Mouse (Mus musculus) ES-E14 (cell line): ENCODE measurements at regions not wholly inside any gene's neighbourhood (a gene's known extent, or its start where the extent isn't known, plus 50 kb on each side); places are given as distances from the start of the nearest gene placed in this dataset.

ENCODE experiments used
- DNase-seq: peaks from one replicate; pipeline ENCODE4 v3.0.0-alpha.2; 2013; ENCODE audit warnings: low read depth, low spot score
- H3K27ac ChIP-seq: 2 replicates; pipeline ENCODE4 v1.5.1; 2012; ENCODE audit warnings: low read depth, mild to moderate bottlenecking, low read length, moderate library complexity, mixed read lengths; ENCODE audit not compliant: poor library complexity, insufficient read depth, severe bottlenecking
- H3K36me3 ChIP-seq: 2 replicates; pipeline ENCODE4 v1.6.1; 2012; ENCODE audit warnings: mild to moderate bottlenecking, low read length, moderate library complexity, mixed read lengths; ENCODE audit not compliant: control insufficient read depth, poor library complexity, insufficient read depth, severe bottlenecking
- H3K4me1 ChIP-seq, 2 experiments: fragments of 150-350 bp in 1 of 2; sonication (generic) in 1 of 2; 2 replicates each; pipeline ENCODE4 v1.6.1; 2012; ENCODE audit warnings: low read length in 2 of 2, mild to moderate bottlenecking in 1 of 2, mixed read lengths in 1 of 2; ENCODE audit not compliant: control insufficient read depth in 2 of 2, insufficient read depth in 2 of 2, poor library complexity in 1 of 2
- H3K4me3 ChIP-seq, 2 experiments: fragments of 150-350 bp in 1 of 2; sonication (generic) in 1 of 2; 2 replicates each; pipeline ENCODE4 v1.5.1; 2012; ENCODE audit warnings: low read length in 2 of 2, low read depth in 1 of 2, mild to moderate bottlenecking in 1 of 2, mixed read lengths in 1 of 2; ENCODE audit not compliant: insufficient read depth in 1 of 2, poor library complexity in 1 of 2, severe bottlenecking in 1 of 2
- H3K9ac ChIP-seq: 2 replicates; pipeline ENCODE4 v1.6.1; 2012; ENCODE audit warnings: low read depth, mild to moderate bottlenecking, low read length, mixed read lengths; ENCODE audit not compliant: poor library complexity, insufficient read depth, severe bottlenecking
- H3K9me3 ChIP-seq: fragments of 150-350 bp; sonication (generic); 2 replicates; pipeline ENCODE4 v1.6.1; 2012; ENCODE audit warnings: low read depth, mild to moderate bottlenecking, low read length; ENCODE audit not compliant: control insufficient read depth, insufficient read depth
- CHD2 ChIP-seq: IDR thresholded peaks from 2 replicates; pipeline ENCODE4 v1.6.1; 2014; ENCODE audit warnings: mild to moderate bottlenecking, low read depth, low read length, inconsistent platforms
- HCFC1 ChIP-seq: IDR thresholded peaks from 2 replicates; pipeline ENCODE4 v1.6.1; 2012; ENCODE audit warnings: low read length, inconsistent platforms, borderline replicate concordance; ENCODE audit not compliant: insufficient read depth
- MAFK ChIP-seq: IDR thresholded peaks from 2 replicates; pipeline ENCODE4 v1.6.1; 2014; ENCODE audit warnings: mild to moderate bottlenecking, low read depth, low read length, inconsistent platforms; ENCODE audit not compliant: insufficient read depth
- ZC3H11A ChIP-seq: IDR thresholded peaks from 2 replicates; pipeline ENCODE4 v1.6.1; 2012; ENCODE audit warnings: low read depth, mild to moderate bottlenecking, inconsistent platforms, low read length, borderline replicate concordance
- ZNF384 ChIP-seq: IDR thresholded peaks from 2 replicates; pipeline ENCODE4 v1.6.1; 2012; ENCODE audit warnings: low read depth, low read length, inconsistent platforms
- in situ Hi-C, 2 experiments: fragments of 600-800 bp; cut with MboI; formaldehyde crosslinking; loops; one replicate each; pipeline ENCODE4 v1.15.1; 2025; ENCODE audit warnings: low sequenced_read_pairs in 2 of 2, inconsistent platforms in 1 of 2; ENCODE audit not compliant: unreplicated experiment in 2 of 2

- H3K4me3 ChIP-seq: no peak overlapping the region
- H3K27ac ChIP-seq: no peak overlapping the region
- H3K9ac ChIP-seq: no peak overlapping the region
- no peak for TF ChIP-seq ZC3H11A
- no peak for TF ChIP-seq CHD2
- TF ChIP-seq HCFC1: no peak
- TF ChIP-seq ZNF384: no peak
- no peak for TF ChIP-seq MAFK
- no peaks in the 10 kb centered on the region for H3K4me1 ChIP-seq
- in situ Hi-C loops: no loop called here
- H3K36me3 ChIP-seq: no peaks in the 10 kb centered on the region
- no peak for DNase-seq
- no peaks in the 10 kb centered on the region for H3K9me3 ChIP-seq
Measured at GRCm38 (mm10) chr13:101568985-101569631, 198.9 kb downstream of the Pik3r1 start.

- in situ Hi-C loops: no loop called here
- Histone ChIP-seq H3K4me3 (no peak overlapping the region), H3K9me3 (no peaks in the 10 kb centered on the region), H3K4me1 (no peaks in the 10 kb centered on the region), H3K27ac (no peak overlapping the region), H3K36me3 (no peaks in the 10 kb centered on the region), H3K9ac (no peak overlapping the region)
- DNase-seq: no peak
- TF ChIP-seq ZNF384: no peak
- TF ChIP-seq HCFC1: no peak
- no peak for TF ChIP-seq ZC3H11A
- no peak for TF ChIP-seq MAFK
- TF ChIP-seq CHD2: no peak
Measured at GRCm38 (mm10) chr13:101565323-101565722, 202.7 kb downstream of the Pik3r1 start.

- Histone ChIP-seq H3K36me3 (no peaks in the 10 kb centered on the region), H3K9me3 (no peaks in the 10 kb centered on the region), H3K4me1 (no peaks in the 10 kb centered on the region), H3K9ac (no peak overlapping the region), H3K27ac (no peak overlapping the region), H3K4me3 (no peak overlapping the region)
- no peak for DNase-seq
- TF ChIP-seq HCFC1 (no peak), ZNF384 (no peak), MAFK (no peak), ZC3H11A (no peak), CHD2 (no peak)
- in situ Hi-C loops: no loop called here
Measured at GRCm38 (mm10) chr13:101555371-101555874, 212.6 kb downstream of the Pik3r1 start.

- DNase-seq: no peak
- Histone ChIP-seq H3K4me3 (no peak overlapping the region), H3K4me1 (no peaks in the 10 kb centered on the region), H3K9ac (no peak overlapping the region), H3K27ac (no peak overlapping the region), H3K36me3 (no peaks in the 10 kb centered on the region), H3K9me3 (no peaks in the 10 kb centered on the region)
- TF ChIP-seq ZC3H11A: no peak
- in situ Hi-C loops: no loop called here
Measured at GRCm38 (mm10) chr13:101553131-101553549, 214.9 kb downstream of the Pik3r1 start.

- H3K4me3 ChIP-seq: no peak overlapping the region
- DNase-seq: no peak
- no peaks in the 10 kb centered on the region for H3K36me3 ChIP-seq
- TF ChIP-seq CHD2 (no peak), HCFC1 (no peak), ZC3H11A (no peak), MAFK (no peak), ZNF384 (no peak)
- H3K27ac ChIP-seq: no peak overlapping the region
- H3K4me1 ChIP-seq: no peaks in the 10 kb centered on the region
- in situ Hi-C loops: no loop called here
- no peak overlapping the region for H3K9ac ChIP-seq
- no peaks in the 10 kb centered on the region for H3K9me3 ChIP-seq
Measured at GRCm38 (mm10) chr13:101552451-101552850, 215.6 kb downstream of the Pik3r1 start.
